In genomic region chr2:128817786-128818681, GRCm38 (mm10) we compare ENCODE assay signal across 8 mouse cellular contexts. TPM values are rescaled to one million over a fixed set of nuclear protein-coding genes. Genes with fewer than 3 reads are reported as not detected.
A peak's percentile ranks its signal among the peaks of the same experiment; 100 is the strongest.
DNase-seq lines count a peak whose midpoint lies in the region; ATAC-seq and TF ChIP-seq lines count a peak whose summit lies in the region.

Gene Tmem87b (plus strand): TSS chr2:128818118.

- peak within 1 kb of the TSS; percentile 83 to 96 for H3K4me3 ChIP-seq in MEL (ENCODE audit: control insufficient read depth in 1 of 2, insufficient read depth in 1 of 2, low read depth in 2 of 2, low read length in 2 of 2)
- H3K4me3 ChIP-seq in cerebellum, adult 2 months (replicated peaks; ENCODE audit: insufficient read depth, low read depth, low read length): peak within 1 kb of the TSS; percentile 88
- H3K4me3 ChIP-seq in forebrain, postnatal 0 days (ENCODE audit: low read depth, low read length): peak within 1 kb of the TSS; percentile 67
- H3K4me3 ChIP-seq in lung, embryonic 15.5 days: peak within 1 kb of the TSS; percentile 72

- no peaks in the 10 kb centered on the region for H3K9me3 ChIP-seq in MEL (replicated peaks; ENCODE audit: insufficient read depth, low read length)
- H3K9me3 ChIP-seq in forebrain, postnatal 0 days (ENCODE audit: low read length): no peaks in the 10 kb centered on the region
- H3K9me3 ChIP-seq in lung, embryonic 15.5 days: no peaks in the 10 kb centered on the region

- TF ChIP-seq RAD21 in MEL (IDR thresholded peaks at IDR 0.05; ENCODE audit: low read depth, low read length): no peak

- peak within 1 kb of the TSS; percentile 76 for H3K4me2 ChIP-seq in forebrain, postnatal 0 days (ENCODE audit: low read depth)
- peak within 1 kb of the TSS; percentile 73 for H3K4me2 ChIP-seq in lung, embryonic 15.5 days

- no peaks in the 10 kb centered on the region; a peak in 1 of 4 replicates for H3K27me3 ChIP-seq in MEL (ENCODE audit: control insufficient read depth in 1 of 2, insufficient read depth in 2 of 2, low read length in 2 of 2)
- H3K27me3 ChIP-seq in cerebellum, adult 2 months (ENCODE audit: control insufficient read depth, insufficient read depth, low read length): no peaks in the 10 kb centered on the region
- H3K27me3 ChIP-seq in forebrain, postnatal 0 days (ENCODE audit: insufficient read depth, low read length): no peaks in the 10 kb centered on the region
- no peaks in the 10 kb centered on the region for H3K27me3 ChIP-seq in lung, embryonic 15.5 days

- peaks cover 4 to 9% of the 10 kb centered on the region in 2 experiments for H3K4me1 ChIP-seq in MEL (ENCODE audit: control insufficient read depth in 1 of 2, insufficient read depth in 2 of 2, low read length in 2 of 2)
- peaks cover 15% of the 10 kb centered on the region for H3K4me1 ChIP-seq in cerebellum, adult 2 months (ENCODE audit: control insufficient read depth, insufficient read depth, low read length)
- H3K4me1 ChIP-seq in forebrain, postnatal 0 days (ENCODE audit: insufficient read depth): no peaks in the 10 kb centered on the region
- H3K4me1 ChIP-seq in lung, embryonic 15.5 days: peaks cover 15% of the 10 kb centered on the region

- TF ChIP-seq EP300 in MEL (IDR thresholded peaks at IDR 0.05; ENCODE audit: low read depth in 1 of 2, low read length in 2 of 2): no peak

- peak; percentile 95 for DNase-seq in MEL (ENCODE audit: low read depth, low spot score)
- peak; percentile 95 to 99 for DNase-seq in cerebellum, adult 2 months
- DNase-seq in forebrain, postnatal 0 days: peak; percentile 98
- peak; percentile 99 for DNase-seq in heart, postnatal 4 days
- peak; percentile 93 to 96 for DNase-seq in layer of hippocampus, adult 8-10 months (ENCODE audit: low spot score in 2 of 2)
- peak; percentile 91 for DNase-seq in ovary, adult 18-20 months (ENCODE audit: low spot score)
- peak; percentile 97 for DNase-seq in thymus, postnatal 0 days (ENCODE audit: low spot score)

- H3K79me2 ChIP-seq in MEL (ENCODE audit: control insufficient read depth, insufficient read depth, low read length, poor library complexity): peaks cover 11% of the 10 kb centered on the region

- peak within 1 kb of the TSS; percentile 80 for H3K27ac ChIP-seq in MEL (ENCODE audit: control insufficient read depth, low read depth, low read length)
- H3K27ac ChIP-seq in cerebellum, adult 2 months (ENCODE audit: insufficient read depth, low read length): peak within 1 kb of the TSS; percentile 95
- peak within 1 kb of the TSS; percentile 88 for H3K27ac ChIP-seq in forebrain, postnatal 0 days (ENCODE audit: low read depth, low read length)
- H3K27ac ChIP-seq in lung, embryonic 15.5 days: peak within 1 kb of the TSS; percentile 95

- TF ChIP-seq CTCF in MEL (IDR thresholded peaks at IDR 0.05 in 2 of 3, conservative IDR thresholded peaks at IDR 0.05 in 1 of 3; ENCODE audit: control insufficient read depth in 1 of 3, insufficient read depth in 1 of 3, low read depth in 2 of 3, low read length in 3 of 3, poor library complexity in 1 of 3, severe bottlenecking in 1 of 3): no peak
- TF ChIP-seq CTCF in cerebellum, adult 2 months (IDR thresholded peaks at IDR 0.05; ENCODE audit: borderline replicate concordance, insufficient read depth, low read depth, low read length): no peak
- TF ChIP-seq CTCF in forebrain, postnatal 0 days (IDR thresholded peaks at IDR 0.05; ENCODE audit: low read depth): no peak

- under 1% methylated on average over 59 of the region's 59 CpGs for WGBS in cerebellum, adult 2 months
- WGBS in forebrain, postnatal 0 days: 2% methylated on average over 59 of the region's 59 CpGs
- WGBS in lung, embryonic 15.5 days: under 1% methylated on average over 58 of the region's 59 CpGs

- peak within 1 kb of the TSS; percentile 92 for H3K9ac ChIP-seq in MEL (ENCODE audit: control insufficient read depth, low read depth, low read length, poor library complexity, severe bottlenecking)
- H3K9ac ChIP-seq in forebrain, postnatal 0 days: peak within 1 kb of the TSS; percentile 76
- H3K9ac ChIP-seq in lung, embryonic 15.5 days: peak within 1 kb of the TSS; percentile 58

- peak; percentile 85 to 98 for TF ChIP-seq POLR2A in MEL (IDR thresholded peaks at IDR 0.05; ENCODE audit: control insufficient read depth in 1 of 2, insufficient read depth in 1 of 2, low read depth in 1 of 2, low read length in 2 of 2, poor library complexity in 1 of 2)
- peak; percentile 83 for TF ChIP-seq POLR2A in cerebellum, adult 2 months (IDR thresholded peaks at IDR 0.05; ENCODE audit: borderline replicate concordance, insufficient read depth, low read length)

- peaks cover 0 to 4% of the 10 kb centered on the region in 2 experiments; a peak in 2 of 4 replicates for H3K36me3 ChIP-seq in MEL (ENCODE audit: control insufficient read depth in 1 of 2, insufficient read depth in 2 of 2, low read length in 2 of 2)
- H3K36me3 ChIP-seq in forebrain, postnatal 0 days (ENCODE audit: insufficient read depth): no peaks in the 10 kb centered on the region
- no peaks in the 10 kb centered on the region for H3K36me3 ChIP-seq in lung, embryonic 15.5 days

- ATAC-seq in forebrain, postnatal 0 days: peak; percentile 94
- peak; percentile 91 for ATAC-seq in lung, embryonic 15.5 days (ENCODE audit: borderline replicate concordance, extremely low read depth, low FRiP score, low TSS enrichment)

TF ChIP-seq in MEL, 35 proteins besides CTCF, POLR2A, EP300 and RAD21:
- TF ChIP-seq ZC3H11A (IDR thresholded peaks at IDR 0.05; ENCODE audit: low read depth, low read length) (no peak), SIN3A (IDR thresholded peaks at IDR 0.05; ENCODE audit: low read length) (peak; percentile 56; the same call in 1 of the 2 replicates), MEF2A (IDR thresholded peaks at IDR 0.05; ENCODE audit: extremely low read depth, insufficient replicate concordance, low read depth, low read length, poor library complexity, severe bottlenecking) (no peak), NRF1 (IDR thresholded peaks at IDR 0.05; ENCODE audit: insufficient read depth, low read depth, low read length, poor library complexity, severe bottlenecking) (peak; percentile 45; the same call in 1 of the 2 replicates), HCFC1 (IDR thresholded peaks at IDR 0.05; ENCODE audit: low read depth, low read length) (peak; percentile 66), RCOR1 (IDR thresholded peaks at IDR 0.05; ENCODE audit: low read depth, low read length) (no peak), POLR2AphosphoS2 (IDR thresholded peaks at IDR 0.05; ENCODE audit: low read length) (no peak), ZMIZ1 (IDR thresholded peaks at IDR 0.05; ENCODE audit: low read depth, low read length) (peak; percentile 59; the same call in 1 of the 2 replicates), NELFE (IDR thresholded peaks at IDR 0.05; ENCODE audit: low read depth, low read length) (peak; percentile 91), MAX (IDR thresholded peaks at IDR 0.05; ENCODE audit: low read length) (no peak), MXI1 (IDR thresholded peaks at IDR 0.05; ENCODE audit: low read depth, low read length) (peak; percentile 47), TBP (IDR thresholded peaks at IDR 0.05; ENCODE audit: low read depth, low read length) (0 out of 2 replicates have a peak, but pooled peaks have one; percentile 43), GATA1 (IDR thresholded peaks at IDR 0.05; ENCODE audit: low read depth, low read length) (no peak), MYB (IDR thresholded peaks at IDR 0.05; ENCODE audit: low read depth, low read length) (no peak), MAZ (IDR thresholded peaks at IDR 0.05; ENCODE audit: low read depth, low read length) (no peak), TAL1 (IDR thresholded peaks at IDR 0.05; ENCODE audit: low read length) (no peak), MAFK (IDR thresholded peaks at IDR 0.05; ENCODE audit: borderline replicate concordance, low read depth, low read length) (no peak), ZNF384 (IDR thresholded peaks at IDR 0.05; ENCODE audit: low read depth, low read length) (no peak), CHD1 (IDR thresholded peaks at IDR 0.05; ENCODE audit: low read depth, low read length) (no peak), TCF12 (IDR thresholded peaks at IDR 0.05; ENCODE audit: low read depth, low read length) (peak; percentile 68), SMC3 (IDR thresholded peaks at IDR 0.05; ENCODE audit: low read depth, low read length) (no peak), ETS1 (IDR thresholded peaks at IDR 0.05; ENCODE audit: low read depth, low read length) (0 out of 2 replicates have a peak, but pooled peaks have one; percentile 9), ELF1 (IDR thresholded peaks at IDR 0.05; ENCODE audit: low read depth, low read length) (peak; percentile 39; the same call in 1 of the 2 replicates), MYC (IDR thresholded peaks at IDR 0.05; ENCODE audit: low read depth, low read length) (no peak)

RNA-seq across cellular contexts. Expression of gene Tmem87b, which starts in this region (rescaled TPM):
- total RNA-seq in MEL (2012; rRNA removed): 3.5 and 3.9 TPM in 2 replicates
- polyA plus RNA-seq in MEL (2012; ENCODE audit: insufficient read depth in 1 of 2, insufficient read length in 2 of 2, low read depth in 1 of 2, low replicate concordance in 2 of 2, missing spikeins in 1 of 2): 1 to 10 TPM in 1 of 2 experiments, not detected in 1; 4.8 TPM
- polyA plus RNA-seq in cerebellum, adult 2 months (2012; rRNA removed): 28.0 and 28.7 TPM in 2 replicates
- 28.9 and 40.7 TPM in 2 replicates for total RNA-seq in forebrain, postnatal 0 days (2014; rRNA removed)
- 22.4 and 34.3 TPM in 2 replicates for polyA plus RNA-seq in forebrain, postnatal 0 days (2015; fragmentation: Nextera tagmentation; extraction: Ambion mirVana)
- 10 to 100 TPM; 24.5 to 24.6 TPM for total RNA-seq in heart, postnatal 4 days (2021)
- 10 to 100 TPM; 35.7 to 40.6 (median 37.7) TPM for total RNA-seq in layer of hippocampus, adult 8-10 months (2022)
- 29.5 and 31.4 TPM in 2 replicates for polyA plus RNA-seq in lung, embryonic 15.5 days (2015; fragmentation: Nextera tagmentation; extraction: Ambion mirVana)
- polyA plus RNA-seq in thymus, postnatal 0 days (2015; fragmentation: Nextera tagmentation; extraction: Ambion mirVana): 24.3 and 30.6 TPM in 2 replicates

Comparison
In these comparisons a context has a peak if more than half of its experiments do, and no peak if none do; other contexts are left out.
1. Peak in every context shown above with its lines: DNase-seq, ATAC-seq, H3K4me3 ChIP-seq and H3K27ac ChIP-seq.